Mouse (Mus musculus): ENCODE measurements around the gene Arpc1a.

DNA sequence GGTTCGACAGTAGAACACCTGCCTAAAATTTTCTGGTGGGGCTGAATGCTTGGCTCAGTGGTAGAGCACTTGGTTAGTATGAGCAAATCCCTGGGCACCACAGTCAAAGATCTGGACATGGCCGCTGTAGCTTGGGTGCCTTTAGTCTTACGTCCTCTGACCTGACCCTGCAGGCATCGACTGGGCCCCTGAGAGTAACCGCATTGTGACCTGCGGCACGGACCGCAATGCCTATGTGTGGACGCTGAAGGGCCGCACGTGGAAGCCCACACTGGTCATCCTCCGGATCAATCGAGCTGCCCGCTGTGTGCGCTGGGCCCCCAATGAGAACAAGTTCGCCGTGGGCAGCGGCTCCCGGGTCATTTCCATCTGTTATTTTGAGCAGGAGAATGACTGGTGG is 39.8 kb downstream of the Arpc1a start:
- TF ChIP-seq CTCF (IDR thresholded peaks at IDR 0.05 in 2 of 3, conservative IDR thresholded peaks at IDR 0.05 in 1 of 3; ENCODE audit: control insufficient read depth in 1 of 3, insufficient read depth in 1 of 3, low read depth in 2 of 3, low read length in 3 of 3, poor library complexity in 1 of 3, severe bottlenecking in 1 of 3) = no peak
- TF ChIP-seq SIN3A (IDR thresholded peaks at IDR 0.05; ENCODE audit: low read length) = no peak
- TF ChIP-seq POLR2A (IDR thresholded peaks at IDR 0.05; ENCODE audit: control insufficient read depth in 1 of 2, insufficient read depth in 1 of 2, low read depth in 1 of 2, low read length in 2 of 2, poor library complexity in 1 of 2) = 0 out of 4 replicates have a peak, but pooled peaks of 1 of the 2 experiments have one; percentile 4
- TF ChIP-seq NRF1 (IDR thresholded peaks at IDR 0.05; ENCODE audit: insufficient read depth, low read depth, low read length, poor library complexity, severe bottlenecking) = no peak
- TF ChIP-seq EP300 (IDR thresholded peaks at IDR 0.05; ENCODE audit: low read depth in 1 of 2, low read length in 2 of 2) = no peak
- no peak for TF ChIP-seq CHD2 (IDR thresholded peaks at IDR 0.05; ENCODE audit: low read length)
- no peak for TF ChIP-seq HCFC1 (IDR thresholded peaks at IDR 0.05; ENCODE audit: low read depth, low read length)
- no peak for TF ChIP-seq SMC3 (IDR thresholded peaks at IDR 0.05; ENCODE audit: low read depth, low read length)
- TF ChIP-seq TCF12 (IDR thresholded peaks at IDR 0.05; ENCODE audit: low read depth, low read length) = no peak
- no peak for TF ChIP-seq E2F4 (IDR thresholded peaks at IDR 0.05; ENCODE audit: borderline replicate concordance, low read depth, low read length)
- TF ChIP-seq MXI1 (IDR thresholded peaks at IDR 0.05; ENCODE audit: low read depth, low read length) = no peak
